Mouse (Mus musculus) small intestine, adult 2 months (tissue): Measurements from ENCODE around the gene Mettl17.

ENCODE experiments used
- CTCF ChIP-seq: fragments of 200-500 bp; IDR thresholded peaks from 2 replicates; pipeline ENCODE4 v1.5.1; 2012; ENCODE audit warnings: low read depth, mild to moderate bottlenecking, control low read depth, inconsistent platforms, low read length, moderate library complexity, mixed read lengths; ENCODE audit not compliant: insufficient replicate concordance, insufficient read length; ENCODE audit errors: extremely low read depth
- POLR2A ChIP-seq: fragments of 200-500 bp; IDR thresholded peaks from 2 replicates; pipeline ENCODE4 v1.6.1; 2012; ENCODE audit warnings: low read depth, mild to moderate bottlenecking, control low read depth, inconsistent platforms, low read length, moderate library complexity

DNA sequence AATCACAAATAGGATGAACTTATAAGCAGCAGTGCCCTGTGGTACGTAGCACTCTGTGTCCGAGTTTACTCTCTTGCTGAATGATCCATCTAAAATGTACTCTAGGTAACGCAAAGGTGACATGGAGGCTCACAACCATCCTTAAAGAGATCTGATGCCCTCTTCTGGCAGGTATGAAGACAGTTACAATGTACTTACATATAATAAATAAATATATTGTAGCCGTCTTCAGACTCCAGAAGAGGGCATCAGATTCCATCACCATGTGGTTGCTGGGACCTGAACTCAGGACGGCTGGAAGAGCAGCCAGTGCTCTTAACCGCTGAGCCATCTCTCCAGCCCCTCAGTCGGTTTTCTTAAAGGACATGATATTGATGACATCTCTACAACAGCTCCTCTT, 20.1 kb downstream of the Mettl17 start:
- TF ChIP-seq POLR2A = no peak
- TF ChIP-seq CTCF = no peak
